17 mouse cellular contexts compared by ENCODE assay signal in genomic region chr10:90942001-90942700, GRCm38 (mm10).
DNase-seq lines count a peak whose midpoint lies in the region; ATAC-seq and TF ChIP-seq lines count a peak whose summit lies in the region.
"Had no signal": no experiment of that assay in that cellular context is flagged by ENCODE, and none has a peak within 500 bp of the region (broad histone marks: within the 10 kb centered on the region; RNA-seq: fewer than 3 reads in every experiment).

No protein-coding gene starts in this region.

- H3K27ac ChIP-seq in left cerebral cortex, adult 2 months: peak overlapping the region; percentile 76
- no peak overlapping the region for H3K27ac ChIP-seq in neural tube, embryonic 15.5 days (replicated peaks)
- H3K27ac ChIP-seq: limb, embryonic 15.5 days; midbrain, embryonic 12.5 days had no signal

- DNase-seq in left cerebral cortex, adult 2 months (ENCODE audit: extremely low spot score in 1 of 2, low spot score in 2 of 2): no peak
- DNase-seq in left cerebral cortex, postnatal 36 days (ENCODE audit: low spot score in 2 of 2): no peak
- DNase-seq in cerebellum, adult 9-10 months: peak; percentile 70
- DNase-seq in gastrocnemius, postnatal 14 days: peak; percentile 8
- DNase-seq in skeletal muscle tissue, adult 2 months (ENCODE audit: low read depth, low spot score): peak; percentile 51
- DNase-seq in ovary, adult 18-20 months (ENCODE audit: low spot score): no peak
- DNase-seq: adrenal gland, postnatal 10 days; kidney, adult 9 months; lung, adult 18-20 months; lung, postnatal 36 days; thymus, adult 18-20 months had no signal

- no peak overlapping the region for H3K9ac ChIP-seq in neural tube, embryonic 15.5 days (replicated peaks)
- H3K9ac ChIP-seq: limb, embryonic 15.5 days; midbrain, embryonic 12.5 days had no signal

- H3K36me3 ChIP-seq in neural tube, embryonic 15.5 days: peaks cover 24% of the 10 kb centered on the region
- H3K36me3 ChIP-seq: limb, embryonic 15.5 days; midbrain, embryonic 12.5 days had no signal

- TF ChIP-seq CTCF in left cerebral cortex, adult 2 months (IDR thresholded peaks at IDR 0.05): no peak

- no peaks in the 10 kb centered on the region for H3K9me3 ChIP-seq in neural tube, embryonic 15.5 days (replicated peaks)
- H3K9me3 ChIP-seq: limb, embryonic 15.5 days had no signal

- 92% methylated on average over 14 of the region's 14 CpGs for WGBS in neural tube, embryonic 15.5 days

- no peaks in the 10 kb centered on the region for H3K4me1 ChIP-seq in neural tube, embryonic 15.5 days
- H3K4me1 ChIP-seq: midbrain, embryonic 12.5 days had no signal

- no peak overlapping the region for H3K4me3 ChIP-seq in left cerebral cortex, adult 2 months
- no peak overlapping the region for H3K4me3 ChIP-seq in neural tube, embryonic 15.5 days (replicated peaks)
- H3K4me3 ChIP-seq: limb, embryonic 15.5 days; midbrain, embryonic 12.5 days had no signal

- intact Hi-C loops in left cerebral cortex, adult 2 months (cut with DNase I): no loop called here
- intact Hi-C loops in left cerebral cortex, postnatal 36 days (cut with DNase I): no loop called here
- intact Hi-C loops in gastrocnemius, postnatal 14 days (cut with DNase I; ENCODE audit: low total_unique reads): no loop called here

- no peaks in the 10 kb centered on the region for H3K27me3 ChIP-seq in neural tube, embryonic 15.5 days (replicated peaks)
- H3K27me3 ChIP-seq: limb, embryonic 15.5 days; midbrain, embryonic 12.5 days had no signal

- no peak for ATAC-seq in neural tube, embryonic 15.5 days (ENCODE audit: low FRiP score)
- ATAC-seq: CD4-positive, CD25-positive, alpha-beta regulatory T cell, adult 4 months; forebrain, embryonic 16.5 days; inflammation-experienced regulatory T-cells, adult 6 months had no signal

- H3K4me2 ChIP-seq in neural tube, embryonic 15.5 days: no peak overlapping the region
- H3K4me2 ChIP-seq: limb, embryonic 15.5 days; midbrain, embryonic 12.5 days had no signal

Comparison
In these comparisons a context has a peak if more than half of its experiments do, and no peak if none do; other contexts are left out.
1. DNase-seq: peak in cerebellum, adult 9-10 months (single experiment), gastrocnemius, postnatal 14 days (single experiment) and skeletal muscle tissue, adult 2 months (single experiment); none in left cerebral cortex, adult 2 months (0 of 2), left cerebral cortex, postnatal 36 days (0 of 2) and ovary, adult 18-20 months (single experiment).